Mouse (Mus musculus): ENCODE data around the gene Ndufb10. TPM values are rescaled to one million over a fixed set of nuclear protein-coding genes. Genes with fewer than 3 reads are reported as not detected.

Gene Ndufb10
- polyA plus RNA-seq (2015; fragmentation: Nextera tagmentation; extraction: Ambion mirVana) = 222 and 254 TPM in 2 replicates

GRCm38 (mm10) chr17:24724184-24724583 lies at the start of gene Ndufb10:
Gene Ndufb10 (minus strand): TSS chr17:24724478.

GRCm38 (mm10) chr17:24752415-24753394 lies 28.4 kb upstream of the Ndufb10 start, which contains the start of gene Hs3st6:
Gene Hs3st6 (plus strand): TSS chr17:24752988.

GRCm38 (mm10) chr17:24736330-24737051 lies 12.2 kb upstream of the Ndufb10 start, which contains the start of gene Msrb1:
Gene Msrb1 (plus strand): TSS chr17:24736642.

GRCm38 (mm10) chr17:24727618-24728017 lies 3.3 kb upstream of the Ndufb10 start, which contains the start of gene Rpl3l:
Gene Rpl3l (plus strand): TSS chr17:24727820.

GRCm38 (mm10) chr17:24717943-24718342 lies 6.3 kb downstream of the Ndufb10 start, which contains the start of the genes Rnf151 and Rps2:
Gene Rnf151 (minus strand): TSS chr17:24718063.
Gene Rps2 (plus strand): TSS chr17:24718116.

GRCm38 (mm10) chr17:24706982-24707800 lies 17.1 kb downstream of the Ndufb10 start, which contains the start of gene Tbl3:
Gene Tbl3 (minus strand): TSS chr17:24707660.

GRCm38 (mm10) chr17:24696011-24696697 lies 28.1 kb downstream of the Ndufb10 start, which contains the start of the genes Gfer and Noxo1:
Gene Gfer (minus strand): TSS chr17:24696156.
Gene Noxo1 (plus strand): TSS chr17:24696234.

GRCm38 (mm10) chr17:24689251-24690081 lies 34.8 kb downstream of the Ndufb10 start, which contains the start of gene Syngr3:
Gene Syngr3 (minus strand): TSS chr17:24689955.

Other genes starting within 250 kb of the Ndufb10 start
- gene Mlst8, start 245.4 kb downstream of the Ndufb10 start, polyA plus RNA-seq (2015; fragmentation: Nextera tagmentation; extraction: Ambion mirVana) = 9.9 and 17.7 TPM in 2 replicates
- 7.2 and 10.6 TPM in 2 replicates for gene Caskin1, start 235.9 kb downstream of the Ndufb10 start, polyA plus RNA-seq (2015; fragmentation: Nextera tagmentation; extraction: Ambion mirVana)
- gene Traf7, start 196.5 kb downstream of the Ndufb10 start, polyA plus RNA-seq (2015; fragmentation: Nextera tagmentation; extraction: Ambion mirVana) = 37.0 and 46.7 TPM in 2 replicates
- 1.3 and 1.8 TPM in 2 replicates for gene Rab26, start 190.3 kb downstream of the Ndufb10 start, polyA plus RNA-seq (2015; fragmentation: Nextera tagmentation; extraction: Ambion mirVana)
- 16.5 and 20.0 TPM in 2 replicates for gene Pkd1, start 174.6 kb downstream of the Ndufb10 start, polyA plus RNA-seq (2015; fragmentation: Nextera tagmentation; extraction: Ambion mirVana)
- gene Tsc2, start 91.8 kb downstream of the Ndufb10 start, polyA plus RNA-seq (2015; fragmentation: Nextera tagmentation; extraction: Ambion mirVana) = 20.9 and 23.8 TPM in 2 replicates
- 13.6 and 14.1 TPM in 2 replicates for gene Nthl1, start 91.8 kb downstream of the Ndufb10 start, polyA plus RNA-seq (2015; fragmentation: Nextera tagmentation; extraction: Ambion mirVana)
- gene Slc9a3r2, start 74.2 kb downstream of the Ndufb10 start, polyA plus RNA-seq (2015; fragmentation: Nextera tagmentation; extraction: Ambion mirVana) = 61.7 and 66.2 TPM in 2 replicates
- gene Npw, start 66.0 kb downstream of the Ndufb10 start, polyA plus RNA-seq (2015; fragmentation: Nextera tagmentation; extraction: Ambion mirVana) = not detected in 2 replicates
- gene Zfp598, start 54.8 kb downstream of the Ndufb10 start, polyA plus RNA-seq (2015; fragmentation: Nextera tagmentation; extraction: Ambion mirVana) = 11.8 and 14.9 TPM in 2 replicates
- gene Syngr3, start 34.5 kb downstream of the Ndufb10 start, polyA plus RNA-seq (2015; fragmentation: Nextera tagmentation; extraction: Ambion mirVana) = 14.5 and 51.8 TPM in 2 replicates
- gene Gfer, start 28.3 kb downstream of the Ndufb10 start, polyA plus RNA-seq (2015; fragmentation: Nextera tagmentation; extraction: Ambion mirVana) = 36.3 and 36.6 TPM in 2 replicates
- gene Noxo1, start 28.2 kb downstream of the Ndufb10 start, polyA plus RNA-seq (2015; fragmentation: Nextera tagmentation; extraction: Ambion mirVana) = 1.6 and 2.0 TPM in 2 replicates
- gene Tbl3, start 16.8 kb downstream of the Ndufb10 start, polyA plus RNA-seq (2015; fragmentation: Nextera tagmentation; extraction: Ambion mirVana) = 21.3 and 34.2 TPM in 2 replicates
- not detected in 2 replicates for gene Rnf151, start 6.4 kb downstream of the Ndufb10 start, polyA plus RNA-seq (2015; fragmentation: Nextera tagmentation; extraction: Ambion mirVana)
- gene Rps2, start 6.4 kb downstream of the Ndufb10 start, polyA plus RNA-seq (2015; fragmentation: Nextera tagmentation; extraction: Ambion mirVana) = 872 and 948 TPM in 2 replicates
- 0.46 and 0.58 TPM in 2 replicates for gene Rpl3l, start 3.3 kb upstream of the Ndufb10 start, polyA plus RNA-seq (2015; fragmentation: Nextera tagmentation; extraction: Ambion mirVana)
- gene Msrb1, start 12.2 kb upstream of the Ndufb10 start, polyA plus RNA-seq (2015; fragmentation: Nextera tagmentation; extraction: Ambion mirVana) = 47.7 and 55.8 TPM in 2 replicates
- 4.2 and 12.5 TPM in 2 replicates for gene Hs3st6, start 28.5 kb upstream of the Ndufb10 start, polyA plus RNA-seq (2015; fragmentation: Nextera tagmentation; extraction: Ambion mirVana)
- gene Meiob, start 79.8 kb upstream of the Ndufb10 start, polyA plus RNA-seq (2015; fragmentation: Nextera tagmentation; extraction: Ambion mirVana) = 1.0 and 1.3 TPM in 2 replicates
- 56.0 and 73.6 TPM in 2 replicates for gene Hagh, start 115.7 kb upstream of the Ndufb10 start, polyA plus RNA-seq (2015; fragmentation: Nextera tagmentation; extraction: Ambion mirVana)
- 19.9 and 26.7 TPM in 2 replicates for gene Fahd1, start 125.9 kb upstream of the Ndufb10 start, polyA plus RNA-seq (2015; fragmentation: Nextera tagmentation; extraction: Ambion mirVana)
- gene Igfals, start 141.5 kb upstream of the Ndufb10 start, polyA plus RNA-seq (2015; fragmentation: Nextera tagmentation; extraction: Ambion mirVana) = 0.32 and 0.88 TPM in 2 replicates
- gene Nubp2, start 161.9 kb upstream of the Ndufb10 start, polyA plus RNA-seq (2015; fragmentation: Nextera tagmentation; extraction: Ambion mirVana) = 47.2 and 66.1 TPM in 2 replicates
- 35.1 and 41.0 TPM in 2 replicates for gene Spsb3, start 162.2 kb upstream of the Ndufb10 start, polyA plus RNA-seq (2015; fragmentation: Nextera tagmentation; extraction: Ambion mirVana)
- gene Eme2, start 170.6 kb upstream of the Ndufb10 start, polyA plus RNA-seq (2015; fragmentation: Nextera tagmentation; extraction: Ambion mirVana) = 23.7 and 39.5 TPM in 2 replicates
- 124 and 213 TPM in 2 replicates for gene Mrps34, start 170.6 kb upstream of the Ndufb10 start, polyA plus RNA-seq (2015; fragmentation: Nextera tagmentation; extraction: Ambion mirVana)
- gene Nme3, start 172.0 kb upstream of the Ndufb10 start, polyA plus RNA-seq (2015; fragmentation: Nextera tagmentation; extraction: Ambion mirVana) = 122 and 135 TPM in 2 replicates
- 22.8 and 25.6 TPM in 2 replicates for gene Mapk8ip3, start 212.5 kb upstream of the Ndufb10 start, polyA plus RNA-seq (2015; fragmentation: Nextera tagmentation; extraction: Ambion mirVana)
- 40.1 and 42.0 TPM in 2 replicates for gene Jpt2, start 236.2 kb upstream of the Ndufb10 start, polyA plus RNA-seq (2015; fragmentation: Nextera tagmentation; extraction: Ambion mirVana)